Mouse (Mus musculus): ENCODE data around the gene Cep135.

GRCm38 (mm10) chr5:76540842-76541241 lies 47.7 kb upstream of the Cep135 start:
- peak; percentile 38 for TF ChIP-seq CTCF (conservative IDR thresholded peaks at IDR 0.05; ENCODE audit: low read length)
- no peak for TF ChIP-seq NANOG (IDR thresholded peaks at IDR 0.05; ENCODE audit: borderline replicate concordance, low read length)

All from E14TG2a.4 (cell line).